Mouse (Mus musculus) forebrain, embryonic 11.5 days (tissue): Measurements from ENCODE around the gene Utp11. TPM values are rescaled to one million over a fixed set of nuclear protein-coding genes. Genes with fewer than 3 reads are reported as not detected.
A peak's percentile ranks its signal among the peaks of the same experiment; 100 is the strongest.
"Not testable (repeated sequence)": the region's sequence is repeated elsewhere in the genome, so short reads cannot be mapped to it uniquely, and the experiment has no call there.

Source experiments
- ATAC-seq: fragments of 200-750 bp; cut with Nextera tagmentation; replicated peaks from 2 replicates; pipeline ENCODE4 v1.8.0; 2017; ENCODE audit warnings: moderate TSS enrichment; ENCODE audit not compliant: low FRiP score
- DNase-seq: peaks from one replicate; pipeline ENCODE4 v3.0.0-alpha.2; 2017; ENCODE audit warnings: low spot score
- H3K27ac ChIP-seq: fragments of 300-500 bp; sonication (generic); 2 replicates; pipeline ENCODE4 v1.5.1; 2014; ENCODE audit warnings: low read depth, low read length
- H3K27me3 ChIP-seq: fragments of 300-500 bp; sonication (generic); 2 replicates; pipeline ENCODE4 v1.6.1; 2014; ENCODE audit warnings: mild to moderate bottlenecking, low read length, mixed read lengths; ENCODE audit not compliant: control insufficient read depth, insufficient read depth
- H3K36me3 ChIP-seq: fragments of 300-500 bp; sonication (generic); 2 replicates; pipeline ENCODE4 v1.6.1; 2014; ENCODE audit warnings: mild to moderate bottlenecking, low read length, moderate library complexity, mixed read lengths; ENCODE audit not compliant: control insufficient read depth, insufficient read depth
- H3K4me1 ChIP-seq: fragments of 300-500 bp; sonication (generic); replicated peaks from 2 replicates; pipeline ENCODE4 v1.6.1; 2014; ENCODE audit warnings: low read length, mixed read lengths; ENCODE audit not compliant: control insufficient read depth, insufficient read depth
- H3K4me2 ChIP-seq: fragments of 300-500 bp; sonication (generic); 2 replicates; pipeline ENCODE4 v1.6.1; 2014; ENCODE audit warnings: low read depth, mild to moderate bottlenecking, low read length, moderate library complexity, mixed read lengths; ENCODE audit not compliant: severe bottlenecking
- H3K4me3 ChIP-seq: fragments of 300-500 bp; sonication (generic); 2 replicates; pipeline ENCODE4 v1.5.1; 2014; ENCODE audit warnings: low read depth, low read length
- H3K9ac ChIP-seq: fragments of 300-500 bp; sonication (generic); 2 replicates; pipeline ENCODE4 v1.6.1; 2014; ENCODE audit warnings: low read length
- H3K9me3 ChIP-seq: fragments of 300-500 bp; sonication (generic); 2 replicates; pipeline ENCODE4 v1.6.1; 2016; ENCODE audit warnings: low read length, mixed read lengths; ENCODE audit not compliant: control insufficient read depth
- WGBS: fragments of 180-500 bp; shearing (Covaris S2); extraction: QIAGEN DNeasy Blood & Tissue Kit; methylation state at CpG from one replicate; pipeline ENCODE4 v1.1.7; 2014; 5-methylcytosine and 5-hydroxymethylcytosine counted together
- polyA plus RNA-seq: library from polyadenylated mRNA; unstranded; fragments of >200 nt; fragmentation: Nextera tagmentation; extraction: Ambion mirVana; gene quantifications from 2 replicates; pipeline ENCODE4 v1.2.1, GENCODE M21; 2014

The Utp11 gene
- polyA plus RNA-seq, 1 experiment from 2014 or later: 63.2 TPM

- Histone ChIP-seq H3K27ac (no peak overlapping the region), H3K36me3 (peaks cover 9% of the 10 kb centered on the region; the same call in 1 of the 2 replicates)
Observed at GRCm38 (mm10) chr4:124719101-124719500, 25.7 kb upstream of the Utp11 start.

GRCm38 (mm10) chr4:124714545-124715481 lies 21.4 kb upstream of the Utp11 start, which contains the start of gene Sf3a3:
Gene Sf3a3 (plus strand): TSS chr4:124714776.
- H3K9me3 ChIP-seq: no peaks in the 10 kb centered on the region
- H3K36me3 ChIP-seq: peaks cover 7% of the 10 kb centered on the region; the same call in 1 of the 2 replicates
- no peak within 1 kb of the TSS for H3K27ac ChIP-seq
- peak within 1 kb of the TSS; percentile 92 for H3K9ac ChIP-seq
- peaks cover 10% of the 10 kb centered on the region; the same call in 1 of the 2 replicates for H3K4me1 ChIP-seq
- DNase-seq: peak; percentile 96
- under 1% methylated on average over 57 of the region's 57 CpGs for WGBS
- ATAC-seq: peak; percentile 88
- H3K27me3 ChIP-seq: no peaks in the 10 kb centered on the region
- H3K4me3 ChIP-seq: peak within 1 kb of the TSS; percentile 96
- peak within 1 kb of the TSS; percentile 82 for H3K4me2 ChIP-seq

More at GRCm38 (mm10) chr4:124719101-124719500, 25.7 kb upstream of the Utp11 start:
- Histone ChIP-seq H3K9me3 (no peaks in the 10 kb centered on the region), H3K9ac (no peak overlapping the region), H3K27me3 (no peaks in the 10 kb centered on the region), H3K4me1 (peaks cover 10% of the 10 kb centered on the region; the same call in 1 of the 2 replicates), H3K4me3 (no peak overlapping the region), H3K4me2 (no peak overlapping the region)
- DNase-seq (no peak), ATAC-seq (no peak)
- 93% methylated on average over 4 of the region's 4 CpGs for WGBS

GRCm38 (mm10) chr4:124713850-124714249 lies 20.4 kb upstream of the Utp11 start:
- WGBS: 84% methylated on average over 4 of the region's 5 CpGs
- H3K27me3 ChIP-seq, H3K27ac ChIP-seq, H3K36me3 ChIP-seq, DNase-seq, H3K4me2 ChIP-seq, H3K4me3 ChIP-seq, H3K9ac ChIP-seq, H3K9me3 ChIP-seq, ATAC-seq: not testable (repeated sequence)
- peaks cover 18% of the 10 kb centered on the region; the same call in 1 of the 2 replicates for H3K4me1 ChIP-seq

- Histone ChIP-seq H3K4me3 (no peak overlapping the region), H3K27ac (no peak overlapping the region), H3K36me3 (no peaks in the 10 kb centered on the region), H3K4me2 (no peak overlapping the region), H3K4me1 (peaks cover 23% of the 10 kb centered on the region; the same call in 1 of the 2 replicates), H3K9me3 (no peaks in the 10 kb centered on the region), H3K9ac (no peak overlapping the region), H3K27me3 (no peaks in the 10 kb centered on the region; the same call in 1 of the 2 replicates)
- 82% methylated on average over 6 of the region's 6 CpGs for WGBS
- ATAC-seq (no peak), DNase-seq (no peak)
Observed at GRCm38 (mm10) chr4:124712618-124713017, 19.2 kb upstream of the Utp11 start.

GRCm38 (mm10) chr4:124710776-124711291 lies 17.4 kb upstream of the Utp11 start:
- peaks cover 20% of the 10 kb centered on the region; the same call in 1 of the 2 replicates for H3K4me1 ChIP-seq
- H3K4me2 ChIP-seq: no peak overlapping the region
- no peak overlapping the region for H3K4me3 ChIP-seq
- 5% methylated on average over 5 of the region's 5 CpGs for WGBS
- H3K9ac ChIP-seq: no peak overlapping the region
- H3K27ac ChIP-seq: no peak overlapping the region
- no peak for ATAC-seq
- H3K9me3 ChIP-seq: no peaks in the 10 kb centered on the region
- DNase-seq: no peak
- H3K36me3 ChIP-seq: no peaks in the 10 kb centered on the region
- no peaks in the 10 kb centered on the region; the same call in 1 of the 2 replicates for H3K27me3 ChIP-seq

GRCm38 (mm10) chr4:124709961-124710446 lies 16.6 kb upstream of the Utp11 start:
- DNase-seq (peak; percentile 61), ATAC-seq (no peak)
- H3K27me3 ChIP-seq: no peaks in the 10 kb centered on the region; the same call in 1 of the 2 replicates
- H3K9me3 ChIP-seq: no peaks in the 10 kb centered on the region
- H3K36me3 ChIP-seq: no peaks in the 10 kb centered on the region
- 4% methylated on average over 18 of the region's 18 CpGs for WGBS
- no peak overlapping the region for H3K27ac ChIP-seq
- no peak overlapping the region for H3K4me3 ChIP-seq
- H3K4me1 ChIP-seq: peaks cover 17% of the 10 kb centered on the region
- H3K4me2 ChIP-seq: peak overlapping the region; percentile 26; the same call in 1 of the 2 replicates
- no peak overlapping the region for H3K9ac ChIP-seq

- Histone ChIP-seq H3K27ac (peak overlapping the region; percentile 66; the same call in 1 of the 2 replicates), H3K27me3 (no peaks in the 10 kb centered on the region; the same call in 1 of the 2 replicates), H3K9me3 (no peaks in the 10 kb centered on the region), H3K4me1 (peaks cover 26% of the 10 kb centered on the region), H3K4me3 (peak overlapping the region; percentile 24; the same call in 1 of the 2 replicates), H3K9ac (peak overlapping the region; percentile 51), H3K36me3 (no peaks in the 10 kb centered on the region), H3K4me2 (peak overlapping the region; percentile 57)
- DNase-seq: peak; percentile 91
- ATAC-seq: peak; percentile 77
- WGBS: 1% methylated on average over 41 of the region's 41 CpGs
Observed at GRCm38 (mm10) chr4:124708518-124709477, 15.4 kb upstream of the Utp11 start.
